Mouse (Mus musculus) MN1 (cell line): ENCODE results near the gene Ppp1r35.

Experiments
- DNase-seq: peaks from one replicate; pipeline ENCODE4 v3.0.0-alpha.2; 2016; ENCODE audit warnings: low spot score

Gene Ppp1r35

DNA sequence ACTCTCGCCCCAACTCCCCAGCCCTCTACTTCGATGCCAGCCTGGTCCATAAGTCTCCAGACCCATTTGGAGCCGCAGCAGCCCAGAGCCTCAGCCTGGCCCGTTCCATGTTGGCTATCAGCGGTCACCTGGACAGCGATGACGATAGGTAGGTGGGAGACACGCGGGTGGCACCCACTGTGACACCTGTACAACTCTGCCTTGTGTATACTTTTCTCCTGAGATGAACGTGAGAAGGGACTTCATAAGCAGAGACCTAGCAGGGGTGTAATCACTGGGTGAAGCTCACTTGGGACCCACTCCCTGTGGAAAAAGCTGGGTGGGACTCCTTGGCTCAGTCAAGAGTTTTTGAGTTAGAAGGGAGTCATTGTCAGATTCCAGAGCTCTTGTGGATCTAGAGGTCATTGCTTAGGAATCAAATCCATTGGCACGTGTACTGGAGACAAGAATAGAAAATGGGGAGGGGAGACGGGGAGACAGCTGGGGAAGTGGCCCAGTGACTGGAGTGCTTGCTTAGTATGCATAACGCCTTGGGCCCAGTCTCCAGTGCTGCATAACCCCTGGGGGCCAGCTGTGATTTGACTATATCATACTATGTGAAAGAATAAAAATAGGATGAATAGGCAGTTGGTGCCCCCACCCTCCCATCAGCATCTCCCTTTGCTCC lies 27.3 kb upstream of the Ppp1r35 start:
- no peak for DNase-seq

DNA sequence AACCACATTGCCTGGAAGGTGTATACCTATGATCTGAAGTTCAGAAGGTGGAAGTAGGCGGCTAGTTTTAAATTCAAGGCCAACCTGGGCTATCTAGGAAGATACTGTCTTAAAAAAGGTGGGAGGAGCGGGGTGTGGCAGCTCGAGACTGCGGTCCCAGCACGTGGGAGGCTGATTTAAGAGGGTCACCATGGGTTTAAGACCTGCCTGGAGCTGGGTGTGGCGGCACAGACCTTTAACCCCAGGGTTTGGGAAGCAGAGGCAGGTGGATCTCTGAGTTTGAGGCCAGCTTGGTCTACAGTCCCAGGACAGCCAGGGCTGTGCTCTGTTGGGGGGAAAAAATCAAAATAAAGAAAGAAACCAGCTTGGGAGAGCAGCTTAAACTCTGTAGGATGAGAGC lies 26.7 kb upstream of the Ppp1r35 start:
- no peak for DNase-seq

DNA sequence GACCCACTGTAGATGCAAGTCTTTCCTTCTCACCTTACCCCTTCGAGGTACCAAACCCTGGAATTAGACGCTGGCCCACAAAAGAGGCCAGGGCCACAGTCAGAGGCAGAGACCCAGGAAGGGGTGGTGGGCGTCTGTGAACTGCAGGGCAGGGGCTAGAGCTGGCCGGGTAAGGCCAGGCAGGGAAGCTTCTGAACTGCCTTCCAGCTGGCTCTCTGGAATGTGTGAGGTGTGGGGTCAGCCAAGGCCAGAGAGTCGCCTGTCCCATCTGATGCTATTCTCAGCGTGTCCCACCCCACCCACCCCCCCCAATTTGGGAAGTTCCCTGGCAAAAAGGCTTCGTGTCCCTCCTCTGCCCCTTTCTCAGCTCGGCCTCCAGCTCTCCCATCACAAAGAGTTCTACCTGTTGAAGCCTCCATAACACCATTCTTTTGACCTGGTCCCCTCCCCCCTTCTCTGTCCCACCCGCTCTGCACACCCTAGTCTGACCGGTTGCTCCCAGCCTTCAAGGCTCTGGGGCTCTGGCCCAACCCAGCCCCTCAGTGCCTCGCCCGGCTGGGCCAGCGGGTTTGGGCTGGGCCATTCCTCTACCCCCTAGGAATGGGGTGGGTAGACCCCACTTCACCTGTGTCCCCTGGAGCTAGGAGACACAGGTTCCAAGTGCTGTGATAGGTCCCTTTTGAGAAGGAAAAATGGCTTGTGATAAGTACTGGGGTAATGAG lies 25.4 kb upstream of the Ppp1r35 start:
- DNase-seq = no peak

DNA sequence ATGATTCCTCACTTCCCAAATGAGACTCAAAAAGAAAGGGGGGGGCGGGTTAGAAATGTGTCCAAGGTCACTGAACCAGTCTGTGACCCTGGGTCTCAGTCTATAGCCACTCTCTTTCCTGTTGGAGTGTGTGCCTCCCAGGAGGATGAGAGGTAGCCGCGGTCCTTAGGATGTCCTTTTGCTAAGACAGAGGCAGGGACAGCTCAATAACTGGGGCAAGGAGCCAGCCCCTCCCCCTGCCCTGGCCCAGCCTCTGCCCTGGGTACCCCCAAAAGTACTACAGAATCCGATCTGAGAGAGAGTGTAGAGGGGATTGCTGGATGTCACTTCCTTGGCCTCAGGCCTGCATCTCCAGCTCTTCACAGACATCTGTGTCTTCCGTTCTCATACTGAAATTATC lies 23.2 kb upstream of the Ppp1r35 start:
- DNase-seq = no peak

DNA sequence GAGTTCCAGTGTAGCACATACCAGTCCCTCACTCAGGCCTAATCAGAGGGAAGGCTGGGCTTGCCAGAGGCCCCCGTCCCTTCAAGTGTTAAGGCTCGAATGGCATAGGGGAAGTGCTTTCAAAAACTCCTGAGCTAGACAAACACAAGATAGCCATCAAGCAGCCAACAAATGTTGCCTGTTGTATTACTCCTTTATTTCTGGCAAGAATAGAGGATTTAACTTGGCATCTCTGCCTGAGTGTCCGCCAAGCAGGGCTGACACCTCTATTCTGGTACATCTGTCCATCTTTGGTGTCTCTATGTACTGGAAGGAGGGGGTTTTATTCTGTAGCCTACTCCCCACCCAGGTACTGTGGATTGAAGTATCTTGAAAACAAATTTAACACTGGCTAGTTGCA lies 22.5 kb upstream of the Ppp1r35 start:
- no peak for DNase-seq

DNA sequence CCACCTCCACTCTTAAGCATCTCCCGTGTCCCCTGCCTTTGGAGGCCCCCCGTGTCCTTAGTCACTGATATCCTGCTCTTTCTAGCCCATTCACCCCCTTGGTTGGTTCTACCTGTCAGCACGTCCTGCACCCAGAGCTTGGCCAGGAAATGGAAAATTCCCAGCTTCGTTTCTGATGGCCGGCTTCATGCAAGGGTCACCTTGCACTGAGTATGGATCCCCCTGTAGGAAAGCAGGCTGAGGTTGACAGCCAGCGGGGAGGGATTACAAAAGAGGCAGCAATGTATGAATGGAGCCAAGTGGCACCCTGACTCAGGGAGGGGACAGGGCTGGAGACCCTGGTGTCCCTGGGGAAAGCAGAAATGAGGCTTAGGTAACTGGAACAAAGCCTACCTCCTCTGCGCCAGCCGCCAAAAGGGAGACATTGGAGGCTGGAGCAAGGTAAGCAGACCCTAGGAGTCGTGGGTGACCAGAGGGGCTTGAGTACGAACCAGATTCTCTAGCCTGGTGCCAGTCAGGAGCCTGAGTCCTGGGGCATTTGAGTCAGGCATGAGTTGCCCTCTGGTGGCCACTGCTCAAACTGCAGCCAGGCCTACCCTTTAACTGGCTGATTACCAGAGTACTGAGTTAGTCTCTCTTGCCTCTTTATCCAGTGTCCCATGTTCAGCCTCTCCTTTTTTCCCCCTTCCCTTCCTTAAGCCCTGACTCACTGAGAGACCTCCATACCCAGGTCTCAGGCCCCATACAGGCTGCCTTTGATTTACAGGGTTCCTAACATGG lies 21.6 kb upstream of the Ppp1r35 start:
- DNase-seq = peak; percentile 95

DNA sequence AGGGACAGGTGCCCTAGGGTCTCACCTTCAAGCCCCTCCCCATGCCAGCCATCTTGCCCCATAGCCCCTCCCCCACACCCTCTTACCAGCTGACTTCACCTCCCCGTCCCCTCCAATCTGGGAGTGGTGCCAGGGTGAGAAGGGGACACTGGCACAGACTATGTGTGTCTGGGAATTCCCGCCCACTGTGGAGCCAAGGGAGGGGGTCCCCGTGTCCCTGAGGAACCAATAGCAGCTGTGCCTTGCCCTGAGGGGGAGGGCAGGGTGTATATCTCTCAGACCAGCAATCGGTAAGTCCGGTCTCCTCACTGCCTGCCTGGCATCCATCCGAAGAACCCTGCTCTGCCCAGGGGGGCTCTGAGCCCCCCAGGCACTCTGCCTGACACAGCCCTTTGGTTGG lies 20.8 kb upstream of the Ppp1r35 start:
- DNase-seq = peak; percentile 79

DNA sequence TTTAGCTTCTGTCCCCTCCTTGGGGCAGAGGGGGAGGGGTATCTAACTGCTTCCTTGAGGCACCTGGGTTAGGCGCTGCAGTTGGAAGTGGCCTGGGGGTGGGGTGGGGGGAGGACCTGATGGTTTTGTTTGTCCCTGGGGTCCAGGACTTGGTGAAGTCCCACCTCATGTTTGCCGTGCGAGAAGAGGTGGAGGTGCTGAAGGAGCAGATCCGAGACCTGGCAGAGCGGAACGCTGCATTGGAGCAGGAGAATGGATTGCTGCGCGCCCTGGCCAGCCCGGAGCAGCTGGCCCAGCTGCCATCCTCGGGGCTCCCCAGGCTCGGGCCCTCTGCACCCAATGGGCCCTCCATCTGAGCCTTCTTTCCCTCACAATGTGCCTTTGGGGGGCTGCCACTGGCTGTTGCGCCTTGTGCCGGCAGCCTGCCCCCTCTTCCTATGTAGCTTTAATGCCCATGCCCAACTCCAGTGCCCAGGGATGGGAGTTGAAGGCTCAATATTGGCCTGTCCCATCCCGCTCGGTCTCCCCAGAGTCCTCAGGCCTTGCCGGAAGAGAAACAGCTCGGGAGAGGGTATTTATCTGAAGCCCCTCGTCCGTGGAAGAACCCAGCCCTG lies 19.6 kb upstream of the Ppp1r35 start:
- DNase-seq = no peak

DNA sequence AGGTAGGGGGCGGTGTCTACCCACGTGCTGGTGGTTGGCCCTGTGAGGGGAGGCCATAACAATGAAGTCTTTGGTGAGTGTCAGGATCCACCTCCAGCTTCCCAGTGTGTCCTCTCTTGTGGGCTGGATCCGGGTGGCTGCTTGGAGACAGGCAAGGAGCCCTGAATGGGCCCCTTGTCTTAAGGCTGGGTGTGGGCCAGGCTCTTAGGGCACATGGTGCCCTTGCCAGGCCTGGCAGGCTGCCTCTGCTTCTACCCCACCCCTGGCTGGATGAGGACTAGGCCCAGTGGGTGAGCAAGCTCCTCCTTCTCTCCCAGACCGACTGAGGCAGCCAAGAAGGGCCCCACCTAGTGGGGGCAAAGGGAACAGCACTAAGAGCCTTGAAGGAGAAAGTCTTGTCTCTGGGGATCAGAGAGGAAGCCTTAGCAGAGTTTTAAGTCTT lies 18.7 kb upstream of the Ppp1r35 start:
- DNase-seq = peak; percentile 97

DNA sequence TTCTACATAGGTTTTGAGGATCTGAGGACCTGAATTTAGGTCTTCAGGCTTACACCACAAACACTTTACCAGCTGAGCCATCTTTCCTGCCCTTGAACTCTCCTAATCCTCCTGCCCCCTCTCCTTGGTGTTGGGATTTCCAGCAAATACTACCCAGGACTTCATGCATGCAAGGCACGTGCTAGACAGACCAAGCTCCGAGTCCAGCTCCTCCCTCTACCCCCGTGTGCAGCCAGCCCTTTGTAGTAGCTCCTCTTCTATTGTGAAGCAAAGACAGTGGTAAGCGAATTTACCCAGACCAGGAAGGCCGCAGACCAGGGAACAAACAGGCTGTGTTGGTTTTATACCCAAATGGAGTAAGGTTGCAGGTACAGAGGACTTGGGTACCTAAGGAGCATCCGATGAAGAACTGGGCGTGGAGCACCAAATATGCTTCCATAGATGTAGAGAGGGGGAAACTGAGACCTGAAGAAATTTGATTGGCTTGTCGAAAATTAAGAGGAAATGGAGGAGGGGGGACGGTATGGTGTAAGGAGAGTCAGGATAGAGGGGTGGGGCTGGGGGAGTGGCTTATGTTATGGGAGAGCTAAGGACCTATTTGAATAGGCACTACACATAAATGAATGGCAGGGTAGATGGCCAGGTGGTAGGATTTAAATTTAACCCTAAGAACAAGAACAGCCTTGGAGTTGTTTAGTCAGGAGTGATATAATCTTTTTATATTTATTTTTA lies 13.9 kb upstream of the Ppp1r35 start:
- DNase-seq = no peak

DNA sequence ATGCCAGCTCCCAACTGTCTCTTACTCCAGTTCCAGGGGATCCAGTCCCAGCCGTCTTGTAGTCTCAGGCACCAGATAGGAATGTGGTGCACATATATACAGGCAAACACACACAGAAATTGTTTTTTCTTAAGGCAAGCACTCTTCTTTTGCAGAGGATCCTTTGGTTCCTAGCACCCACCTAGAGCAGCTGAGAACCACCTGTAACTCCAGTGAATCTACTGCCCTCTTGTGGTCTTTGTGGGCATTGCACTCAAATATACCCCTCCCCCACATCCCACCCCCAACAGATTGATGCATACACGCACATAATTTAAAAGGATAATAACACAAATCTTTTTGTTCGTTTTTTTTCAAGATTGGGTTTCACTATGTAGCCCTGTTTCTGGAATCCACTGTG lies 12.4 kb upstream of the Ppp1r35 start:
- DNase-seq = peak; percentile 53

DNA sequence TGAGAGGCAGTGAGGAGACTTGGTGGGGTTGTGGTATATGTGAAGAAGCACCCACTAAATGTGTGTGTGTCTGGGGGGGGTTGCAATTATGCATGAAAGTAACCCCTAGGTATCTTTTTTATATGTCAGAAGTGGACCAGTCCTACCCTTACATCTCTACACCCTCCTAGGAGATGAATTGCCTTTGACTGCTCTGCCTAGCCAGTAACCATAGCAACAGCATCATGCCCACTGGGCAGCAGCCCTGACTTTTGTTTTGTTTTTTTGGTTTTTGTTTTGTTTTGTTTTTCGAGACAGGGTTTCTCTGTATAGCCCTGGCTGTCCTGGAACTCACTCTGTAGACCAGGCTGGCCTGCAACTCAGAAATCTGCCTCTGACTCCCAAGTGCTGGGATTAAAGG lies 10.2 kb upstream of the Ppp1r35 start:
- DNase-seq = no peak

DNA sequence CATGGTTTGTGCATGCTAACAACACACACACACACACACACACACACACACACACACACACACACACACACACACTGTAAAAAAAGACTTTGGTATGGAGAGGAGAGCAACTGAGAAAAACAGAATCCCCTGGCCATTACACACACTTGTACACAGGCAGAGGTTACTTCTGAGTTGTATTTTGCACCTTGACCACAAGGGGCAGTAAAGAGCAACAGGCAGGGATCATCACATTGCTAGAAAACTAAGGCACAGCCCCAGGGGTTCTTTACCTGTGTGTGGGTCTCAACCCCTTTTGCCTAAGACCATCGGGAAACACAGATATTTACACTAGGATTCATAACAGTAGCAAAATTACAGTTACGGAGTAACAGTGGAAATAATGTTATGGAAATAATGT lies 7.9 kb upstream of the Ppp1r35 start:
- peak; percentile 68 for DNase-seq

DNA sequence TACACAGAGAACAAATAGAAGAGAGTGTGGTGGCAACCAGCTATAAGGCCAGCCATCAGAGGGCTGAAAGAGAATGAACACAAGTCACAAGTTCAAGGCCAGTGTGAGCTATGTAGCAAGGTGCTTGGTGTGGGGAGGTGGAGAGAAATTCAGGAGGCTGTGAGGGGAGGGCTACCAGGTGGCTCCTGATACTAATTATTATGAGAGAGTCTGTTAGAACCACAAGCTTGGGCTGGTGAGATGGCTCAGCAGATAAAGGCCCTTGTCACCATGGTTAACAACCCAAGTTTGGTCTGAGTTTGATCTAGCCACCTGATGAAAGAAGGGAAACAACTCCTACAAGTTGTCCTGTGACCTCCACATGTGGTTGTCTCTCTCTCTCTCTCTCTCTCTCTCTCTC lies 5.9 kb upstream of the Ppp1r35 start:
- DNase-seq = no peak

DNA sequence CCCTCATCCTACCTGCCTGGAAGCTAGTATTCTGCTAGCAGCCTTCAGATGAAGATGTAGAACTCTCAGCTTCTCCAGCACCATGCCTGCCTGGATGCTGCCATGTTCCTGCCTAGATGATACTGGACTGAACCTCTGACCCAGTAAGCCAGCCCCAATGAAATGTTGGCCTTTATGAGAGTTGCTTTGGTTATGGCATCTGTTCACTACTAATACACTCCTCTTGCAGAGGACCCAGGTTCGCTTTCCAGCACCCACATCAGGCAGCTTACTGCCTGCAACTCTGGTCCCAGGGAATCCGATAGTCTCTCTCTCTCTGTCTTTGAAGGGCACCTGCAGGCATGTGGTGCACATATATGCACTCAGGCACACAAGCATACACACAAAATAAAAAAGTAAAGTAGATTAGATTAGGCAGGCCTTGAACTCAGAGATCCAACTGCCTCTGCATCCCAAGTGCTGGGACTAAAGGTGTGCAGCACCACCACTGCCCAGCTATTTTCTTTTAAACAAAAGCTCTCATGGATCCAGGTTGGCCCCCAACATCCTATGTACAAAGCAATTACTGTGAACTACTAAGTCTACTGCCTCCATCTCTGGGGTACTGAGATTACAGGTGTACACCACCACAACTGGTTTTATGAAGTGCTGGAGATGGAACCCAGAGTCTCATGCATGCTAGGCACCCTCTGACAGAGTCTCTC lies 2.9 kb upstream of the Ppp1r35 start:
- DNase-seq = no peak

DNA sequence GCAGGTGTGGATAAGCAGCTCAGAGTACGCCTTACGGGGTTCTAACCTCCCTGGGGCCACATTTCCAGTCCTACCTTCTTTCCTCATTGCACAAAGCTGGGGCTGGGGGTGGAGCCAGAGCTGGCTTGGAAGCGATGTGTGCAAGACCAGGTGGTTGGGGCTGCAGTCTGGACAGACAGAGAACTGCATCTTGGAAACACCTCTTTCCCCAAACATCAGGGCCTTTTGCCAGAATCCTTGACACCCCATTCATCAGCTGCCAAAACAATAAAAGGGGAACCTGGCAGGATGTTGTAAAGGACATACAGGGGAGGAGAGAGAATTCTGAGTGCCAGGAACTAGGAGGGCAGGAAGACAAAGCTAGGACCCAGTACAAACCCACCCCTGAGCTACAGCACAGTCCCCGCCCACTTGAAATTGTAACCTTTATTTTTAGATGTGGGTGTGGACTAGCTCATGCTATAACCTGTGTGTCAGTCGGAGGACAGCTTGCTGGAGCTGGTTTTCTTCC lies 2.2 kb upstream of the Ppp1r35 start:
- peak; percentile 57 for DNase-seq

DNA sequence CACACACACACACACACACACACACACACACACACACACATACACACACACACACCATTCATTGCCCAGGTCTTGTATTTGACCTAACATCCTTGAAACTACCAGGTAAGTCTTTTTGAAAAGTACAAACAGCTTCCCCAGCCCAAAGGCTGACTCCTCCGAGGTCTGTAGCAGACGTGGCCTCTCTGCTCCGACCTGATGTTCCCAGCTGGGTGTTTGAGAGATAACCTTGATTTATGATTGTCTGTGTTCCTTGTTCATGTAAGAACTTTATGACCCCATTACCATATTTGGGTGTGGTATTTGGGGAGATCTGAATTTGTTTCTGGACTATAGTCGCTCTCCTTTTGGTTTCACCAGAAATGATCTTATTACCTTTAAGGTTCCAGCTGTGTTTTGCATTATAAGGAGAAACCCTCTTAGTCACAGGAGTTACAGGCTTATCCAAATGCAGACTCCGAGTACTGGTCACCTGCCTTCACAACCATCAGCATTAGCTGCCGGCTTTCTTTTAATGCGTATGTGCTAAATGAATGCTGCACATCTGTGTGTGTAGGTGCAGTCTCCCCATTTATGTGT lies 1.3 kb upstream of the Ppp1r35 start:
- peak; percentile 24 for DNase-seq

DNA sequence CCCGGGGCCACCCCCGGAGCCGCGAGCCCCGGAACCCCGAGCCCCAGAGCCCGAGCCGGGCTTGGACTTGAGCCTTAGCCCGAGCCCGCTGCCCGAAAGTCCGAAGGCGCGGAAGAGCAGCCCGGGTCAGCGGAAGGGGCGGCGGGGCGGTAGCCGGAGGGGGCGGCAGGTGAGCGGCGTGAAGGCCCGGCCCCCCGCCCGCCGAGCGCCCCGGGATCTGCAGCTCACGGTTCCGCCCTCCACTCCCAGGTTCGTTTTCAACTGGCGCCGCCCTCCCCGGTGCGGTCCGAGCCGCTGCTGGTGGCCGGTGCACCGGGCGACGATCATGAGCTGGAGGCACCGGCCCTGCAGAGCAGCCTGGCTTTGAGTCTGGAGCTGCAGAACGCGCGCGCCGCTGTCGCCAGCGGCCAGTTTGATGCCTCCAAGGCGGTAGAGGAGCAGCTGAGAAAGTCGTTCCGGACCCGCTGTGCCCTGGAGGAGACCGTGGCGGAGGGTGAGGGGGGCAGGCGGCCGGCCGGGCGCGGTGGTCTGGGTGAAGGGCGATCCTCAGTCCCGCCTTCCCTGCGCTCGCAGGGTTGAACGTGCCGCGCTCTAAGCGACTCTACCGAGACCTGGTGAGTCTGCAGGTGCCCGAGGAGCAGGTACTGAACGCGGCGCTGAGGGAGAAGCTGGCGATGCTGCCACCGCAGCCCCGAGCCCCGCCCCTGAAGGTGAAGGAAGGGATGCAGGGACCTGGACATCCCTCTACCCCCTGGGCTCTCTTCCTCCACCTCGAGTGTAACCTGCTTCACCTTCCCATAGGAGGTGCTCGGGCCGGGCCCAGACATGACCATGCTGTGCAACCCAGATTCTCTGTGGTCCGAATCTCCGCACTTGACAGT lies 644 bp downstream of the Ppp1r35 start:
- peak; percentile 67 for DNase-seq

DNA sequence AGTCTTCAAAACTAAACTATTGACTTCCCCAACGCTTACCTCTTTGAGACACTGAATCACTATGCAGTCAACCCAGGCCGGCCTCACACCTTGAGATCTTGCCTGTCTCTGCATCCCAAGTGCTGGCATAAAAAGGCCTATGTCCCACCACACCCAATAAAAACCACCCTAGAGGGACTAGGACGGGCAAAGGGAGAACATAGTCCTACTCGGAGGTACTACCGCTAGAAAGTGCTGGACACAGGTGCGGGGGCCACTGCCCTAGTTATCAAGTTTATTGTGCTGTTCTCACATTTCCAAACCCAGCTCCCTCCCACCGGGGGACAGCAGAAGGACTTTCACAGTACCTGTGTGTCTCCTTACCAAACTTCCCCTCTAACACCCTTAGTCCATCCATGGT lies 3.0 kb downstream of the Ppp1r35 start:
- no peak for DNase-seq
